Mouse (Mus musculus) lung, adult 2 months (tissue): ENCODE data around the gene Gabrb1.

Experiments used
- CTCF ChIP-seq: fragments of 200-500 bp; IDR thresholded peaks from 2 replicates; pipeline ENCODE4 v1.5.1; 2011; ENCODE audit warnings: mild to moderate bottlenecking, low read length, control low read depth; ENCODE audit not compliant: insufficient read depth
- POLR2A ChIP-seq: fragments of 200-500 bp; IDR thresholded peaks from 2 replicates; pipeline ENCODE4 v1.6.1; 2011; ENCODE audit warnings: low read depth, mild to moderate bottlenecking, control low read depth, low read length, borderline replicate concordance; ENCODE audit errors: extremely low read depth

- TF ChIP-seq POLR2A (no peak), CTCF (no peak)
These were observed 517.1 kb downstream of the Gabrb1 start for GRCm38 (mm10) chr5:72175050-72175449.
